ENCODE assay signal across 6 mouse cellular contexts in genomic region chr6:3116296-3116695, GRCm38 (mm10).
DNase-seq lines count a peak whose midpoint lies in the region; ATAC-seq and TF ChIP-seq lines count a peak whose summit lies in the region.
"Not testable (repeated sequence)": the region's sequence is repeated elsewhere in the genome, so short reads cannot be mapped to it uniquely, and the experiment has no call there.

No protein-coding gene starts in this region.

- ATAC-seq in G1E (ENCODE audit: extremely low read depth, insufficient number of reproducible peaks, low FRiP score, poor library complexity, severe bottlenecking), result peak; percentile 54; the same call in 1 of the 2 replicates
- peak; percentile 76; the same call in 1 of the 2 replicates for ATAC-seq in common myeloid progenitor, adult 5-6 weeks (replicated peaks; ENCODE audit: low read depth, poor library complexity, severe bottlenecking)
- ATAC-seq in hematopoietic stem cell, adult 5-6 weeks (replicated peaks in 1 of 2; ENCODE audit: insufficient read depth in 1 of 2, low FRiP score in 2 of 2, low TSS enrichment in 1 of 2, low read depth in 1 of 2, poor library complexity in 2 of 2, severe bottlenecking in 2 of 2), result peak; percentile 42 to 56; a peak in 1 of 4 replicates
- ATAC-seq in intestine, embryonic 16.5 days, result 0 out of 2 replicates have a peak, but pooled peaks have one; percentile 16
- peak; percentile 86 for ATAC-seq in megakaryocyte progenitor cell, adult 5-6 weeks (replicated peaks; ENCODE audit: poor library complexity)
- ATAC-seq in neutrophil, adult 5-6 weeks (ENCODE audit: extremely low read depth, insufficient number of reproducible peaks, low FRiP score, poor library complexity, severe bottlenecking), result peak; percentile 56

- not testable (repeated sequence) for H3K27me3 ChIP-seq in G1E (ENCODE audit: insufficient read depth, low read length); intestine, embryonic 16.5 days (replicated peaks; ENCODE audit: control insufficient read depth, insufficient read depth, low read length)

- not testable (repeated sequence) for TF ChIP-seq CTCF in G1E (IDR thresholded peaks at IDR 0.05; ENCODE audit: low read depth, low read length)

- DNase-seq in G1E (ENCODE audit: low spot score), result not testable (repeated sequence)

- H3K4me2 ChIP-seq in intestine, embryonic 16.5 days (ENCODE audit: low read depth, low read length), result not testable (repeated sequence)

- 29% methylated on average over 1 of the region's 3 CpGs for WGBS in intestine, embryonic 16.5 days

- H3K9me3 ChIP-seq in G1E (replicated peaks); intestine, embryonic 16.5 days (ENCODE audit: control insufficient read depth, low read length): not testable (repeated sequence)

- H3K36me3 ChIP-seq in G1E (replicated peaks); intestine, embryonic 16.5 days (ENCODE audit: control insufficient read depth, insufficient read depth, low read length): not testable (repeated sequence)

- H3K4me3 ChIP-seq in G1E (ENCODE audit: low read depth, low read length); intestine, embryonic 16.5 days (ENCODE audit: low read length): not testable (repeated sequence)

- not testable (repeated sequence) for H3K4me1 ChIP-seq in G1E (ENCODE audit: insufficient read depth, low read depth, low read length); intestine, embryonic 16.5 days (ENCODE audit: control insufficient read depth, insufficient read depth, low read length)

- H3K27ac ChIP-seq in intestine, embryonic 16.5 days (ENCODE audit: low read length), result not testable (repeated sequence)

- not testable (repeated sequence) for H3K9ac ChIP-seq in intestine, embryonic 16.5 days (ENCODE audit: low read depth, low read length)

Comparison
In these comparisons a context has a peak if more than half of its experiments do, and no peak if none do; other contexts are left out.
1. ATAC-seq: peak in every context shown above with its lines; median percentile 86 in megakaryocyte progenitor cell, adult 5-6 weeks; 76 in common myeloid progenitor, adult 5-6 weeks; 56 in neutrophil, adult 5-6 weeks; 54 in G1E; 49 in hematopoietic stem cell, adult 5-6 weeks; 16 in intestine, embryonic 16.5 days.